ENCODE assay signal across 9 mouse cellular contexts in the genomic region with DNA sequence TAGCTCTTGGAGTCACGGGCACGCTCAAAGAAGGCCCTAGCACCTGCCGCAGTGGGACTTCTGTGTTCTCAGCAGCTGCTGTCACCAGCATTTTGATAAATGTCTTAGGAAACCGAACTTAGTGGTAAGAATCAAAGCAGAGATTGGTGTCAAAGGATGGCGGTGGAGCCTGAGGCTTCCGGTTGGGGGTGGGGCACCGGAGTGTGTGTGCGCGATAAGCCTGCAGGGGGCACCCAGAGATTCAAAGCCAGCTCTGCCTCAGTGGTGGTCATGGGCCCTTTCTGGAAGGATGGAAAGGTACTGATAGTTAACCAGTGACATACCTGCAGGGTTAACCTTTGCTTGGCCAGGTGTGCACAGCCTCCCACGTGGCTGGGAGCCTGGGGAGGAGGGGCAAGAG. TPM values are rescaled to one million over a fixed set of nuclear protein-coding genes. Genes with fewer than 3 reads are reported as not detected.
DNase-seq lines count a peak whose midpoint lies in the region; ATAC-seq and TF ChIP-seq lines count a peak whose summit lies in the region.
"Had no signal": no experiment of that assay in that cellular context is flagged by ENCODE, and none has a peak within 500 bp of the region (broad histone marks: within the 10 kb centered on the region; RNA-seq: fewer than 3 reads in every experiment).

No protein-coding gene starts in this region.

- DNase-seq in kidney, adult 11 months, result no peak
- DNase-seq in adrenal gland, postnatal 36 days, result peak; percentile 42 to 63
- DNase-seq in limb, embryonic 14.5 days (ENCODE audit: low spot score), result peak; percentile 13
- DNase-seq in midbrain, postnatal 0 days (ENCODE audit: low spot score), result peak; percentile 46
- no peak for DNase-seq in left cerebral cortex, adult 18-20 months (ENCODE audit: low spot score in 2 of 2)

- TF ChIP-seq CTCF in midbrain, postnatal 0 days (IDR thresholded peaks at IDR 0.05), result peak; percentile 70

- H3K9me3 ChIP-seq in kidney, embryonic 14.5 days (ENCODE audit: control insufficient read depth, low read length), result no peaks in the 10 kb centered on the region
- no peaks in the 10 kb centered on the region for H3K9me3 ChIP-seq in heart, embryonic 15.5 days (replicated peaks)
- no peaks in the 10 kb centered on the region for H3K9me3 ChIP-seq in limb, embryonic 14.5 days (ENCODE audit: control insufficient read depth, low read length)
- H3K9me3 ChIP-seq in midbrain, postnatal 0 days (ENCODE audit: low read length), result no peaks in the 10 kb centered on the region
- H3K9me3 ChIP-seq: megakaryocyte, embryonic 14.5 days had no signal

- no peaks in the 10 kb centered on the region for H3K27me3 ChIP-seq in kidney, embryonic 14.5 days (ENCODE audit: control insufficient read depth, insufficient read depth, low read length)
- H3K27me3 ChIP-seq in heart, embryonic 15.5 days, result no peaks in the 10 kb centered on the region
- no peaks in the 10 kb centered on the region for H3K27me3 ChIP-seq in limb, embryonic 14.5 days (ENCODE audit: control insufficient read depth, insufficient read depth, low read length)
- no peaks in the 10 kb centered on the region for H3K27me3 ChIP-seq in midbrain, postnatal 0 days (ENCODE audit: insufficient read depth, low read length)

- H3K4me3 ChIP-seq in kidney, embryonic 14.5 days (ENCODE audit: low read length), result no peak overlapping the region
- H3K4me3 ChIP-seq in heart, embryonic 15.5 days, result no peak overlapping the region
- no peak overlapping the region for H3K4me3 ChIP-seq in limb, embryonic 14.5 days (replicated peaks; ENCODE audit: low read length)
- no peak overlapping the region for H3K4me3 ChIP-seq in midbrain, postnatal 0 days (ENCODE audit: low read depth, low read length)
- H3K4me3 ChIP-seq: megakaryocyte, embryonic 14.5 days had no signal

- 22% methylated on average over 10 of the region's 10 CpGs for WGBS in kidney, embryonic 14.5 days
- 16% methylated on average over 10 of the region's 10 CpGs for WGBS in heart, embryonic 15.5 days
- 16% methylated on average over 10 of the region's 10 CpGs for WGBS in limb, embryonic 14.5 days
- WGBS in midbrain, postnatal 0 days, result 19% methylated on average over 10 of the region's 10 CpGs

- peak overlapping the region; percentile 17; the same call in 1 of the 2 replicates for H3K4me2 ChIP-seq in kidney, embryonic 14.5 days (replicated peaks; ENCODE audit: low read depth, low read length)
- H3K4me2 ChIP-seq in heart, embryonic 15.5 days, result 0 out of 2 replicates have a peak overlapping the region, but pooled peaks have one; percentile 5
- 0 out of 2 replicates have a peak overlapping the region, but pooled peaks have one; percentile 3 for H3K4me2 ChIP-seq in limb, embryonic 14.5 days (replicated peaks; ENCODE audit: low read depth, low read length, severe bottlenecking)
- H3K4me2 ChIP-seq in midbrain, postnatal 0 days (ENCODE audit: low read depth, low read length, poor library complexity, severe bottlenecking), result peak overlapping the region; percentile 15; the same call in 1 of the 2 replicates

- H3K36me3 ChIP-seq in kidney, embryonic 14.5 days (ENCODE audit: control insufficient read depth, insufficient read depth, low read length), result peaks cover 1% of the 10 kb centered on the region; the same call in 1 of the 2 replicates
- H3K36me3 ChIP-seq in heart, embryonic 15.5 days, result peaks cover 3% of the 10 kb centered on the region; the same call in 1 of the 2 replicates
- H3K36me3 ChIP-seq in limb, embryonic 14.5 days (ENCODE audit: control insufficient read depth, insufficient read depth, low read length), result peaks cover 16% of the 10 kb centered on the region
- H3K36me3 ChIP-seq in midbrain, postnatal 0 days (ENCODE audit: insufficient read depth, low read length), result 0 out of 2 replicates have a peak, but pooled peaks cover under 1% of the 10 kb centered on the region

- no peak for TF ChIP-seq POLR2A in limb, embryonic 14.5 days (IDR thresholded peaks at IDR 0.05; ENCODE audit: borderline replicate concordance, extremely low read depth, insufficient read depth, insufficient read length)

- peaks cover 7% of the 10 kb centered on the region; the same call in 1 of the 2 replicates for H3K4me1 ChIP-seq in kidney, embryonic 14.5 days (ENCODE audit: control insufficient read depth, insufficient read depth, low read length)
- H3K4me1 ChIP-seq in heart, embryonic 15.5 days (replicated peaks), result peaks cover 20% of the 10 kb centered on the region
- H3K4me1 ChIP-seq in limb, embryonic 14.5 days (ENCODE audit: control insufficient read depth, insufficient read depth, low read length), result peaks cover 16% of the 10 kb centered on the region
- H3K4me1 ChIP-seq in midbrain, postnatal 0 days (ENCODE audit: insufficient read depth, low read length), result peaks cover 2% of the 10 kb centered on the region; the same call in 1 of the 2 replicates
- H3K4me1 ChIP-seq: megakaryocyte, embryonic 14.5 days had no signal

- no peak for ATAC-seq in kidney, embryonic 14.5 days (ENCODE audit: low FRiP score, low TSS enrichment)
- 0 out of 2 replicates have a peak, but pooled peaks have one; percentile 16 for ATAC-seq in heart, embryonic 15.5 days (replicated peaks; ENCODE audit: insufficient number of reproducible peaks, insufficient read depth, low FRiP score, low read depth)
- ATAC-seq in limb, embryonic 14.5 days (ENCODE audit: low FRiP score, low read depth), result 0 out of 2 replicates have a peak, but pooled peaks have one; percentile 48
- ATAC-seq in midbrain, postnatal 0 days (ENCODE audit: low FRiP score), result peak; percentile 59
- ATAC-seq in erythroblast, adult 5-6 weeks (replicated peaks; ENCODE audit: low FRiP score, poor library complexity, severe bottlenecking), result no peak

- no peak overlapping the region for H3K9ac ChIP-seq in kidney, embryonic 14.5 days (ENCODE audit: low read depth, low read length)
- no peak overlapping the region for H3K9ac ChIP-seq in heart, embryonic 15.5 days
- no peak overlapping the region for H3K9ac ChIP-seq in limb, embryonic 14.5 days (ENCODE audit: low read depth, low read length, severe bottlenecking)
- H3K9ac ChIP-seq in midbrain, postnatal 0 days (replicated peaks; ENCODE audit: low read length, poor library complexity, severe bottlenecking), result no peak overlapping the region

- no peak overlapping the region for H3K27ac ChIP-seq in kidney, embryonic 14.5 days (ENCODE audit: low read depth, low read length)
- H3K27ac ChIP-seq in heart, embryonic 15.5 days, result no peak overlapping the region
- no peak overlapping the region for H3K27ac ChIP-seq in limb, embryonic 14.5 days (replicated peaks; ENCODE audit: low read depth, low read length)
- no peak overlapping the region for H3K27ac ChIP-seq in midbrain, postnatal 0 days (ENCODE audit: low read depth, low read length)

RNA-seq across cellular contexts. Expression of gene Mb, which starts 21.0 kb away (rescaled TPM):
- polyA plus RNA-seq in kidney, embryonic 14.5 days (2014; fragmentation: Nextera tagmentation; extraction: Ambion mirVana), result 0.60 and 0.69 TPM in 2 replicates
- total RNA-seq in adrenal gland, postnatal 36 days (2021), result 1 to 10 TPM in 1 of 2 experiments, under 1 TPM in 1; 0.43 to 1.7 TPM
- polyA plus RNA-seq in heart, embryonic 15.5 days (2015; fragmentation: Nextera tagmentation; extraction: Ambion mirVana), result 776 and 844 TPM in 2 replicates
- 10.4 and 12.0 TPM in 2 replicates for polyA plus RNA-seq in limb, embryonic 14.5 days (2012; rRNA removed)
- polyA plus RNA-seq in limb, embryonic 14.5 days (2014; fragmentation: Nextera tagmentation; extraction: Ambion mirVana), result 10.9 and 12.0 TPM in 2 replicates
- total RNA-seq in midbrain, postnatal 0 days (2014; rRNA removed), result 0.66 TPM in 1 of 2 replicates, not detected in the other
- 0.53 and 0.69 TPM in 2 replicates for polyA plus RNA-seq in midbrain, postnatal 0 days (2015; fragmentation: Nextera tagmentation; extraction: Ambion mirVana)
- total RNA-seq in erythroblast, adult 5-6 weeks (2015; ENCODE audit: low replicate concordance), result not detected in 2 replicates
- total RNA-seq in erythroblast, adult 5-6 weeks (2017; ENCODE audit: low replicate concordance), result not detected in 2 replicates
- not detected for total RNA-seq in left cerebral cortex, adult 18-20 months (2021)

RNA-seq across cellular contexts. Expression of gene Apol6, which starts 27.0 kb away (rescaled TPM):
- not detected in 2 replicates for polyA plus RNA-seq in kidney, embryonic 14.5 days (2014; fragmentation: Nextera tagmentation; extraction: Ambion mirVana)
- total RNA-seq in adrenal gland, postnatal 36 days (2021), result 10 to 100 TPM; 12.9 to 22.4 TPM
- 0.19 and 0.26 TPM in 2 replicates for polyA plus RNA-seq in heart, embryonic 15.5 days (2015; fragmentation: Nextera tagmentation; extraction: Ambion mirVana)
- polyA plus RNA-seq in limb, embryonic 14.5 days (2012; rRNA removed), result 0.49 and 0.53 TPM in 2 replicates
- polyA plus RNA-seq in limb, embryonic 14.5 days (2014; fragmentation: Nextera tagmentation; extraction: Ambion mirVana), result not detected in 2 replicates
- total RNA-seq in midbrain, postnatal 0 days (2014; rRNA removed), result 0.14 and 0.16 TPM in 2 replicates
- 0.15 and 0.16 TPM in 2 replicates for polyA plus RNA-seq in midbrain, postnatal 0 days (2015; fragmentation: Nextera tagmentation; extraction: Ambion mirVana)
- total RNA-seq in erythroblast, adult 5-6 weeks (2015; ENCODE audit: low replicate concordance), result not detected in 2 replicates
- not detected in 2 replicates for total RNA-seq in erythroblast, adult 5-6 weeks (2017; ENCODE audit: low replicate concordance)
- total RNA-seq in left cerebral cortex, adult 18-20 months (2021), result under 1 TPM; 0.21 to 0.23 TPM

Comparison
In these comparisons a context has a peak if more than half of its experiments do, and no peak if none do; other contexts are left out.
1. ATAC-seq: peak in heart, embryonic 15.5 days (single experiment), limb, embryonic 14.5 days (single experiment) and midbrain, postnatal 0 days (single experiment); none in kidney, embryonic 14.5 days (single experiment) and erythroblast, adult 5-6 weeks (single experiment).
2. DNase-seq: peak in adrenal gland, postnatal 36 days (2 of 2), limb, embryonic 14.5 days (single experiment) and midbrain, postnatal 0 days (single experiment); none in kidney, adult 11 months (single experiment) and left cerebral cortex, adult 18-20 months (0 of 2).
3. RNA of gene Apol6, which starts 27.0 kb away (total RNA-seq): 12.9 to 22.4 TPM in adrenal gland, postnatal 36 days; 0.21 to 0.23 TPM in left cerebral cortex, adult 18-20 months, 0.14 to 0.16 TPM in midbrain, postnatal 0 days and not detected in erythroblast, adult 5-6 weeks; every median in the first group is over 10 times any median in the second.
4. Peak in every context shown above with its lines, with median percentiles within 50 percentile points of each other: H3K4me2 ChIP-seq.